Mouse (Mus musculus) lung, adult 2 months (tissue): Measurements from ENCODE around the gene Smyd2.

Source experiments
- CTCF ChIP-seq: fragments of 200-500 bp; IDR thresholded peaks from 2 replicates; pipeline ENCODE4 v1.5.1; 2011; ENCODE audit warnings: mild to moderate bottlenecking, low read length, control low read depth; ENCODE audit not compliant: insufficient read depth
- POLR2A ChIP-seq: fragments of 200-500 bp; IDR thresholded peaks from 2 replicates; pipeline ENCODE4 v1.6.1; 2011; ENCODE audit warnings: low read depth, mild to moderate bottlenecking, control low read depth, low read length, borderline replicate concordance; ENCODE audit errors: extremely low read depth

DNA sequence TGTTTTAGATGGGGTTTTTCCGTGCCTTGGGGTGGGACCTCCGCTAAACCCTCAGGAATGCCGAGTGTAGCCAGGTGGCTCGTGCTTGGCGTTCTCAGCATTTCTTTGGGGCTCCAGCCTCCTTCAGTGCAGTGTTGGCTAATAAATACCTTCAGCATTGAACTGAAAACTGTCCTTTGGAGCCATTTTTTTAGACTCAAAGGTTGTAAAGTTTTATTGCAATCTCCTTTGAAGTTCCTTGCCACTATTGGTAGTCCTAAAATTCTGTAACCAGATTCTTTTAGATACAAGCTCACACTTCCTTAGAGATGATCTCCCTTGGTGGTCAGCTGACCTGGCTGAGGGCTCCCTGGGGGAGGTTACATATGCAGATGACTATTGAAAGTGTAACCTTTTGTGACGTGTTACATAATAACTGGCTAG is 46.7 kb downstream of the Smyd2 start:
- TF ChIP-seq CTCF (no peak), POLR2A (no peak)
